Mouse (Mus musculus): Measurements from ENCODE around the gene Rcsd1. TPM values are rescaled to one million over a fixed set of nuclear protein-coding genes. Genes with fewer than 3 reads are reported as not detected.

The Rcsd1 gene
- polyA plus RNA-seq, 1 experiment: 6.8 TPM

Other genes with a start within 250 kb of the Rcsd1 start
- gene Dcaf6, start 249.3 kb downstream of the Rcsd1 start, polyA plus RNA-seq (2012; rRNA removed): 53.4 and 63.8 TPM in 2 replicates
- 128 and 140 TPM in 2 replicates for gene Mpc2, start 249.1 kb downstream of the Rcsd1 start, polyA plus RNA-seq (2012; rRNA removed)
- gene Adcy10, start 224.6 kb downstream of the Rcsd1 start, polyA plus RNA-seq (2012; rRNA removed): 0.11 and 0.30 TPM in 2 replicates
- 41.2 and 41.7 TPM in 2 replicates for gene Mpzl1, start 75.2 kb downstream of the Rcsd1 start, polyA plus RNA-seq (2012; rRNA removed)
- gene Creg1, start 54.0 kb upstream of the Rcsd1 start, polyA plus RNA-seq (2012; rRNA removed): 33.9 and 36.1 TPM in 2 replicates
- gene Cd247, start 78.9 kb upstream of the Rcsd1 start, polyA plus RNA-seq (2012; rRNA removed): 0.26 and 0.44 TPM in 2 replicates